Mouse (Mus musculus) B cell, adult 2 months (primary cell): ENCODE data around the gene Stim1.
A peak's percentile ranks its signal among the peaks of the same experiment; 100 is the strongest.
"Not testable (repeated sequence)": the region's sequence is repeated elsewhere in the genome, so short reads cannot be mapped to it uniquely, and the experiment has no call there.

ENCODE experiments used
- DNase-seq, 2 experiments: peaks; one replicate each; pipeline ENCODE4 v3.0.0; 2022

The Stim1 gene

GRCm38 (mm10) chr7:102370526-102370925 lies 102.9 kb downstream of the Stim1 start:
- no peak for DNase-seq

- no peak for DNase-seq
Measured at GRCm38 (mm10) chr7:102373382-102374072, 105.9 kb downstream of the Stim1 start.

- DNase-seq, result no peak
Measured at GRCm38 (mm10) chr7:102383221-102383620, 115.6 kb downstream of the Stim1 start.

GRCm38 (mm10) chr7:102385973-102386372 lies 118.4 kb downstream of the Stim1 start:
- DNase-seq, result no peak

- no peak for DNase-seq
Measured at GRCm38 (mm10) chr7:102389082-102389481, 121.5 kb downstream of the Stim1 start.

- DNase-seq, result no peak
Measured at GRCm38 (mm10) chr7:102393898-102394297, 126.3 kb downstream of the Stim1 start.

GRCm38 (mm10) chr7:102395894-102396293 lies 128.3 kb downstream of the Stim1 start:
- DNase-seq, result no peak

- DNase-seq, result peak; percentile 18 to 19
Measured at GRCm38 (mm10) chr7:102396331-102396730, 128.7 kb downstream of the Stim1 start.

GRCm38 (mm10) chr7:102399180-102399731 lies 131.7 kb downstream of the Stim1 start:
- no peak for DNase-seq

GRCm38 (mm10) chr7:102404118-102404517 lies 136.5 kb downstream of the Stim1 start:
- no peak for DNase-seq

- DNase-seq, result no peak
Measured at GRCm38 (mm10) chr7:102407440-102407839, 139.8 kb downstream of the Stim1 start.

- DNase-seq, result not testable (repeated sequence)
Measured at GRCm38 (mm10) chr7:102415272-102415671, 147.7 kb downstream of the Stim1 start.

- no peak for DNase-seq
Measured at GRCm38 (mm10) chr7:102415841-102416240, 148.2 kb downstream of the Stim1 start.

GRCm38 (mm10) chr7:102417398-102417797 lies 149.8 kb downstream of the Stim1 start:
- DNase-seq, result peak; percentile 66 to 69

- DNase-seq, result no peak
Measured at GRCm38 (mm10) chr7:102422036-102422435, 154.4 kb downstream of the Stim1 start.

- no peak for DNase-seq
Measured at GRCm38 (mm10) chr7:102425933-102426685, 158.5 kb downstream of the Stim1 start.

GRCm38 (mm10) chr7:102434344-102434743 lies 166.7 kb downstream of the Stim1 start:
- DNase-seq, result no peak

GRCm38 (mm10) chr7:102440822-102441656 lies 173.4 kb downstream of the Stim1 start:
- no peak for DNase-seq

GRCm38 (mm10) chr7:102441657-102442391 lies 174.2 kb downstream of the Stim1 start, which contains the start of gene Rrm1:
TSS of gene Rrm1 (plus strand) at chr7:102441695.
- DNase-seq, result peak; percentile 90 to 91

GRCm38 (mm10) chr7:102442432-102442831 lies 174.8 kb downstream of the Stim1 start:
- DNase-seq, result no peak

GRCm38 (mm10) chr7:102444301-102444700 lies 176.7 kb downstream of the Stim1 start:
- DNase-seq, result no peak

- no peak for DNase-seq
Measured at GRCm38 (mm10) chr7:102446438-102446837, 178.8 kb downstream of the Stim1 start.
